Mouse (Mus musculus) NIH3T3 (cell line): Measurements from ENCODE around the gene Hbp1.
A peak's percentile ranks its signal among the peaks of the same experiment; 100 is the strongest.

Source experiments
- DNase-seq: peaks from one replicate; pipeline ENCODE4 v3.0.0-alpha.2; 2012; ENCODE audit warnings: low read depth

The Hbp1 gene

DNA sequence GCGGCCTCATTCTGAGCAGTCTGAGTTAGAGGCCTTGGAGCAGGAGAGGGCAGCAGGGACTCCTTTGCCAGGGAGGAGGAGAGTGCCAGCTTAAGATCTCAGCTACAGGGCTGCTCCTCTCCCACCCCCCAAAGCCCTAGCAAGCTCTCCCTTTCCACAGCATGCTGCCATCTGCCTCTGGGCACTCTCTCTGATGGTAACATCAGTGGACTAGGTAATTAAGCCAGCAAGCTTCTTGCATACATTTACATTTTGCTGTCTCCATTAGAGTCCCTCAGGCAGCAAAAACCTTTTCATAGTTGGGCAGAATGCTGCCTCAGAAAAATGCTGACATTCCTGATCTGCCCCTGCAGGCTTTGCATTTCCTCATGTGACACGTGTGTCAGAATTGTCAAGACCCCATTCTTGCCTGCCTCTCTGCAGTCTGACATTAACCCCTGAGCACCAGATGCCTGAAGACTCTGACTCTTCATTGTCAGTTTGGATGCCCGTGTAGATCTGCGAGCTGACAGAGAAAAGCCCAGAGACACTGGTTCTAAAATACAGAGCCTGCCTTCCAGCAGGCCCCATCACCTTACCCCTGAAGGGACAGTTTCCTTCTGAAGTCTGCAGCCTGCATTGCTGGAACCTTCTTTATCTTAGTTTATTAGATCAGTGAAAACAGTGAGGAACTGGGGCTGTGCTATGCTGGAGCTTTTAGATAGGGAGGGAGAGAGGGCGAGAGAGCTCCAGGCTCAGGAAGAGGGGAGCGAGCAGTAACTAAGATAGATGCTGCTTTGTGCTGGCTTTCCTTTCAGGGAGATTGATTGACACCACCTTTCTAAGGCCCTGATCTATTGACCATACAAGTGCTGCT lies 44.4 kb downstream of the Hbp1 start:
- no peak for DNase-seq

GRCm38 (mm10) chr12:31900391-31900914 lies 49.9 kb downstream of the Hbp1 start:
- no peak for DNase-seq

DNA sequence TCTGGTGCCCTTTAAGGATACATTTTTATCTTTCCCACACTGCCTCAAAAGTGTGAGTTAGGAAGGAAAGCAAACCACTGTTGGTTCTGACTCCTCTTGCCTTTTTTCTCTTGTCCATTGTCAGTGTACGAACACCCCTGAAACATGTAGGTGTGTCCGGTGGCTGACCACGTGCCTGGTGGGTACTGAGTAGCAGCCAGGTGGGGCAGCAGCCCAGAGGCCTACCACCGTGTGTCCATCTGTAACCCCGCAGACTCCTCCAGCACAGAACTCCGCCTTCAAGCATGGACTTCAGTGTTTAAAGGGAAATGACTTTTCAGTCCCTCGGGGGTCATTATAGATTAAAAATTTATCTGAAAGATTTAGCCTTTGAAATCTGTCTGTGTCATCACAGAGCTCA lies 52.9 kb downstream of the Hbp1 start:
- DNase-seq = no peak

DNA sequence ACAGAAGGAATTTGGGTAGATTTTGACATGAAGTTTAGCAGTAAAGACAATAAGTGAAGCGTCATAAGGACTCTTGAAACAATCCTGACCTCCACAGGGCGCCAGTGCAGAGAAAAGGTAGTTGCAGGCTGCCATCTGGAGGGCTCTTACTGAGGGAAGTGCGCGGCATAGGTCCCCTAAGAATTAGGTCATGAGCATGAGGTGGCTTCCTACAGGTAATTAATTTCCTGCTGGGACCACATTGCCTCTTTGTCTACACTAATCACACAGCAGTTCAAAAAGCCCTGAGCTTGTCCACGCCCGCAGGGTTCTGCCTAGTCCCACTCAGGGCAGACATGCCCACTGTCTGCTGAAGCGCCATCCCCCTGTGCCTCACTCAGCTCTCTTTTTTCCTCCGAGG lies 53.3 kb downstream of the Hbp1 start:
- no peak for DNase-seq

DNA sequence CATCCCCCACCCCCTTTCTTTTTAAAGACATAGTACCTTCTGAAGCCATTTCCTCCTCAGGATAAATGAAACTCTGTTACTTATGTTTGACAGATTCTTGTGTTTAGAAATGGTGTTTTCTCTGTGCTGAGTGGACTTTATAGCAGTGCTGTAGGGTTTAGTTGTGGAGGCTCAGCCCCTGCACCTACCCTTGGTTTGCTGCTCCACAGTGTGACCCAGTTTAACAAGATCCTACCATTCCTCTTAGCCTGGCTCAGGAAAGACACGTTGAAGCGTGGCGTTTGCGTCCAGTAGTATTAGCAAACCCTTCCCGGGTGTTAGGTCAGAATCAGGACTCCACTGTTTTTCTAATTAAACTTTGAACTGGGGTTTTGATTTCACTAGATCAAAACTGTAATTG lies 54.0 kb downstream of the Hbp1 start:
- DNase-seq = no peak

DNA sequence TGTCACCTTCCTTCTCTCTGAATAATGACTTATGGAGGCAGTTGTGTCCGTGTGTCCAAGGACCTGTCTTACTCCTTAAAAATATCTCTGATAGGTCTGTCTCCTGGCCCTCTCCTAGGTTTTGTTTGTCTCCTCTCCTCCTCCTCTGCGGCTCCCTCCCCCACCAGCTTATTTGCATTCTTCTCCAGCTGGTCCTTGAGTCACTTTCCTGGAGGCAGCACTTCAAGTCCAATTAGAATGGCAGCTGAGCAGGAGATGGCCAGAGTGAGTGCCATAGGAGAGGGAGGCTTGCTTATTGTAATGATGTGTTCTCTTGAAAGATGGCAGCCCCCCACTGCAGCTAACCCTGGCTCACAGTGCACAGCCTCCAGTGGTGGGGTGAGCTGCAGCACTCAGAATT lies 54.4 kb downstream of the Hbp1 start:
- DNase-seq = peak; percentile 59

GRCm38 (mm10) chr12:31895095-31895734 lies 55.1 kb downstream of the Hbp1 start:
- peak; percentile 9 for DNase-seq

- DNase-seq = no peak
These were observed 57.6 kb downstream of the Hbp1 start for GRCm38 (mm10) chr12:31892771-31893170.

- DNase-seq = no peak
These were observed 58.3 kb downstream of the Hbp1 start for GRCm38 (mm10) chr12:31892079-31892478.

DNA sequence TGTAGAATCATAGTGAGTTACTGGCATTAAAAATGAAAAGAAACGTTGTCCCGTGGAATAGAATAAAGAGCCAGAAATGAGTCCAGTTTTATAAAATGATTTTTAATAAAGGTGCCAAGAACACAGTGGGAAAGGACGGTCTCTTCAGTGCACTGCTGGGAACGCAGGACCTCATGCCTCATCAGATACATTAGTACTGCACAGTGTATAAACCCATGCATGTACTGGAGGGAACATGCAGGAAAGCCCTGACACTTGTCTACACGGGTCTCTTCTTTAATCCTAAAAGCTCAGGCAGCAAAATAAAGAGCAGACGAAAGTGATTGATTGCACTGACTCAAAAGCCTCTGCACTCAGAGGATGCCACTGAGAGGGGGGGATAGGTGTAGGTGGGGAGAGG lies 59.6 kb downstream of the Hbp1 start:
- no peak for DNase-seq

DNA sequence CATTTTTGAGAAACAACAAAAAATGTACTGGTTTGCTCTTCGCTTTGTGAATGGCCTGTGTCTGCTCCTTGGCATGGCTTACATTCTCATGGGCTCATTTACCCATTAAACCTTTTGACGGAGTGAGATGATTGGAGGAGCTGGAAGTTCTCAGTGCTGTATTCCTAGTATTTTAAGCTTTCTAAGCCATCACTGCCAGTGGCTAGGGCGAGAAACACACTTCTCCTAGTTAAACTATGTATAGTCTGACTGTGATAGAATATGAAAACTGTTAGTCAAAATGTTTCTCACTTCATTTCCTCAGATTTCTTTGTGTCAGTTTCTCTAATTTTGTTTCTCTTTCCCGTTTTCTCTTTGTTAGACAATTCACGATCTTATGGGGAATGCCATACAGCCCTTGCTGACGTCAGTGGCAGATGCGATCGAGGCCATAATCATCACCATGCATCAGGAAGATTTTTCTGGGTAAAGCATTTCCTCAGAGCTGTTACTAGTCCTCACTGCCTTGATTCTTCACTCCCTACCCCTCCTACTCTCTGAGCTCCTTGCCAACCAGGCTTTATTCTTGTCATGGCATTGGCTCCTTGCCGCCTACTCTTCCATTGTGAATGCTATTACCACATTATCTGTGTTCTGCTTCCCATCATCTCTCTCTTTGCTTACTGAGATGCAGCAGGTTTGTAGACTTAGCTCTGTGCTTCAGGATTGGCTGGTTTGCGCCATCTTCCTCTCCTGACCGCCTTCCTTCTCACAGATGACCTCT lies 64.3 kb downstream of the Hbp1 start:
- DNase-seq = no peak

GRCm38 (mm10) chr12:31885084-31885483 lies 65.3 kb downstream of the Hbp1 start:
- no peak for DNase-seq

- no peak for DNase-seq
These were observed 66.0 kb downstream of the Hbp1 start for GRCm38 (mm10) chr12:31884365-31884764.

GRCm38 (mm10) chr12:31882736-31883135 lies 67.6 kb downstream of the Hbp1 start:
- peak; percentile 39 for DNase-seq

DNA sequence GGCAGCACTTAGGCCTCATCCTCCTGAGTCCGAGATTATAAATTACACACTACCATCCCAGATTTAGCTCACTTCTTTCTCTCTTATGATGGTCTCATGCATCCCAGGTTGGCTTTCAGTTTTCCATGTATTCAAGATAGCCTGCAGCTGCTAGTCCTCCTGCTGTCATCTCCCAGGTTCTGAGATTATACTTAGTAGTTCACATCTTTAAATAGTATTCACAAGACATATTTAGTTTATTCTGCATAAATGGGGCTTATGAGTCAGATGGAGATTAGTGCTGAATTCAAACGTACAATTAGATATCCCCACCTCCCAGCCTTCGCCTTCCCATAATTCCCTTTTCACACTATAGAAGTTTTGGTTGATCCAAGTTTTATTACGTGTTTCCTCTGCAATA lies 73.6 kb downstream of the Hbp1 start:
- DNase-seq = no peak
